Mouse (Mus musculus) layer of hippocampus, adult 8-10 months (tissue): ENCODE measurements at regions not wholly inside any gene's neighbourhood (a gene's known extent, or its start where the extent isn't known, plus 50 kb on each side); places are given as distances from the start of the nearest gene placed in this dataset.

Experiments
- DNase-seq, 2 experiments: peaks; one replicate each; pipeline ENCODE4 v3.0.0; 2022; ENCODE audit warnings: low spot score in 2 of 2

DNA sequence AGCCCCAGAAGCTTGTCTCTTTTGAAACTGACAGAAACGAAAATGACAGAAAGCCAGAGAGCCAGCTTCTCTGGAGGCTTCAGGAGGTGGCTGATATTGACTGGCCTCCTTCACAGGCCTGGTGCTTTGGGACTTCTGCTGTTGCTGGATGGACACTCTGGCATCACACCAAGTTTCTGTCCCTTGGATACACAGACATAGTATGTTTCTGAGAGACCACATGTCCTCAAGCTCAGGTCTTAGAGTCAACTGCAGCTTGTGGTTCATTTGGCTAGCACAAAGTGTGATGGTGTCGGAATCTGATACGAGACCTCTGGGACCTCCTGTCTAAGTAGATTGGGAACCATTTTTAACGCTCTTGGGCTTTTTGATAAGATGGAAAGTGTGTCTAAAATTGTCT is 502.0 kb downstream of the Sqor start:
- no peak for DNase-seq

DNA sequence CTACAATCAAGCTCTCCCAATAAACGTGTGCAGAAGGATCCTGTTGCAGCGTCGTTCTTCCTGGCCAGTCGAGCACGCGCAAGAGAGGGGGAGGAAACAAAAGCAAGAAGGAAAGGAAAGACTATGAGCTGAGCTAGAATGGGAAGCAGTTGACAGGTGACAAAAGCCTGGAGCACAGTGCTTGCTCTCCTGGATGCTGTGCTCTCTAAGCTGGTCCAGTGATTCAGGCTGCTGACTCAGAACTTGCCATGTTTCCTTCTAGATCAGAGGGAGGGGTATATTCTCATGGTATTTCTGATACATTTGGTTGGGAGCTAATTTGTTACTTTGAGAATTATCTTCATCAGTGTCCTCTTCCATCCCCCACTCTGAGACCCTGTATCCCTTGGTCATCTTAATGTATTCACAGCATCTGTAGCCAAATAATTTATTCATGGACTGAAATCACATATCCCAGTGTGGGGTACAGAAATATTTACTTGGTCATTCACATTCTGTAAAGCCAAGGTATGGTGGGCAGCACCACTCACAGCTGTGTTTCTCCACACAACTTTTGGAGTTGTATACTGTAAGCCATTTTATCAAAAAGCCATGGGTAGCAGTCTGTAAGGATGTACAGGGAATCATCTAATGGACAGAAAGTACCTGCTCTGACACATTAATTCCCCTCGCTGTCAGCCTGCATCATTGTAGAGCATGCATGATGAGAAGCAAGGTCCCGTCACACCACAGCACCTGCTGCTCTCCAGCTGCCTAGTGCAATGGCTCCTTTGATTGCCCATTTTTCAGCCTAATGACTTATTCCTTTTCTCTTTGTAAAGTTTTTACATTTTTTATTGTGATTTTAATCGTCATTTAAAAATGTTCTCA is 510.1 kb downstream of the Sqor start:
- DNase-seq: no peak

DNA sequence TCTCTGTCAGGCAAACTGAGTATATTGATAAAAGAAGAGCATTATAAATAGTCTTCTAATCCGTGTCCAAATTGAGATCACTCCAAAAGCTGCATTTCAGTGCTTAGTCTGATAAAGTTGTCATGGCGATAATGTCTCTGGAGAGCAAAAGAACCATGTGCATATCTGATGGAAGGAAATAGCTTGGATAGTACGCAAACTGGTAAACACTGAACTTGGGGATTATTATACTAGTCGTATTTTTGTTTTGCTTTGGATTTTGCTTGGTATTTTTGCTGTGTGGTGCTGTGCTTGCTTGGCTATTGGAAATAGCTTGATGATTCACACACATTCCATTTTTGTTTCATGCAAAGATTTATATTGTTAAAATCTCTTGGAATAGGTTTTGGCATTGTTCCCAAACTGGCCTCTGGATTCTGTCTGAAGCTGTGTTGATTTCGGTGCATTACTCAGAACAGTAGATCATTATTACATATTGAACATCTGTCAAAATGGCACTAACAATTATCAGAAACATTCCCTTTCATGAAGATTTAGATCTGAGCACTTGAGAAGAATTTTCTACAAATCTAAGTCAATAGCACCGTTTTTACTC is 510.8 kb downstream of the Sqor start:
- peak in 1 of 2 experiments; percentile 11 for DNase-seq

DNA sequence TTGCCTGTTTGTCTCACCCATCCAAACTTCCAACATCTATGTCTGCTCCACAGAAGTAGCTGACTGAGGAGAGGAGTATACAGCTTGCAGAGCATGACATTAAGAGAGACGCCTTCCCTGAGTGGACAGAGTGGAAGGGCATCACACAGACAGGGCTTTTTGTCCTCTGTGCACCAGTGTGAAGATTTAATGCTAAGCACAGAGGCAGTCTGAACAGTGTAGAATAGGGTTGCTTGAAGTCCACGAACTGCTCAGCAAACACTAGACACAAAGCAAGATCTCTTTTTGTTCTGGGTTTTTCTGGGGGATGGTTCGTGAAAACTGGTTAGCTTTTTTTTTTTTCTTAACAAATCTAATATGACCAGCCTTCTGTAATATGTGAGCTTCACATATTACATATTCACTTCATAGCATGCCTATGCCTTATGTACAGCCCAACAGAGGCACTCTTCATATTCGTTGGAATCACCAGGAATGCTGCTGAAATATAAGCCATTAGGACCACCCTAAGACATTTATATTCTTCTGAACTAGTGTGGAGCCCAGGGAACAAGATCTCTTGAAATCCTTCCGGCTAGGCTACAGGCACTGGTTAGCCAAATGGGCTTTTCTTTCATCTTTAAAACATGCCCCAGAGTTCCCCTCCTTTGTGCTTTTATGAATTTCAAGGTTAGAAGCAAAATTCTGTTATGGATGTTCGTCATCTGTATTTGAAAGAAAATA is 546.7 kb downstream of the Sqor start:
- DNase-seq: no peak

DNA sequence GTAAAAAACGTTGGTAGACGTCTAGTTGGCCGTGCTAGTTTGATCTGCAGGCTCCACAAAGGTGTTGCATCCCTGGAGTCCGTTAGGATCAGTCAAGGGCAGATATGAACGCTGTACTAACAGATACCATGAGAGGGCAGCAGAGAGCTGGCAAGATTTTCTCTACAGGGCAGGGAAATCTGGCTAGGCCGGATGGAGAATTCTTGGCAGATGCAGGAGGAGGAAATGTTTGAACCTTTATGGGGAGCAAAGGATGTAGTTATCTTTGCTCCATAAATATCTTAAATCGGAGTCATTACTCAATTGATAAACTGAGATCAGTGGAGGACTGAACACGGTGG is 547.2 kb downstream of the Sqor start:
- peak; percentile 61 to 86 for DNase-seq

DNA sequence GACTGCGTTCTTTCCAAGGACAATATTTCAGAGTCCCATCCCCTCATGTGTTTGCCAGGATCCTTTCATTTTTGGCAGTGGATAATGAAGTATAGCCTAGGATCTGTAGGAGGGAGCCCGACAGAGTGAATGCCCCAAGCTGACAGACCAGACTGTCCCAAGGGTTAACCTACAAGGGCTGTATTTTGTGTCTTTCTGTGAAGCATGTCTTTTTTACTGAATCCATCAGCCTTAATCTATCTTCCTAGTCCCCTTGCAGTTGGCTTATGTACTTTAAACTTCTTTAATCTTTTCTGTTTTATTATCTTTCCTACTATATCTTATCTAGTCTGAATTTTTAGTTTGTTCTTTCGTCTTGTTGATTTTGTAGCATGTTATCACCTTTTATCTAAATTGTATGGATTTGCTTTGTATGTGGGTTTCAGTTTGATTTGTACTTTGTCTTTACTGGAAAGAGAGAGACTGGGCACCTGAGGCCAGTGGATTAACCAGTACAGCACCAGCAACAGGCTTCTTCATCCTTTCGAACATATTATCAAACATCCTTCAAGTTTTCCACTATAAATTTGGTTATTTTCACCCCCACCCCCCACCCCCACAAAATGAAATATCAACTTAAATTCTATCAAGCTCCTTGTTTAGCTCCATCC is 555.5 kb downstream of the Sqor start:
- DNase-seq: no peak

DNA sequence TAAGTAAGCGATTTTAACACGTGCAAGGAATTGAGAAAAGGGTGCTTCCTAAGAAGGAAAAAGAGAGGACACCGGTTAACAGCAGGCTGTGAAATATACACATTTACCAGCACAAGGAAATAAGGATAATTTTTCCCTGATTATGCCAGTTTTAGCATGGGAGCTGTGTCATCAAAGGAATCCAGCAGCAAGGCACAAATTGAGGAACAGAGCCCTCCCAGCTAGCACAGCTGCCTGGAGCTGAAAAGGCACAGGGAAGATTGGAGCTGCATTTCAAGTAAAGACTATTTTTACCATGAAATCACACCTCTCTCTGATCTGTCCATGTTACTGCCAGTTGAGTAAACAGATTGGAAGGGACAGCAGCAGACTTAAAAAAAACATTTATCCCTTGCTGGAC is 558.7 kb downstream of the Sqor start:
- no peak for DNase-seq

DNA sequence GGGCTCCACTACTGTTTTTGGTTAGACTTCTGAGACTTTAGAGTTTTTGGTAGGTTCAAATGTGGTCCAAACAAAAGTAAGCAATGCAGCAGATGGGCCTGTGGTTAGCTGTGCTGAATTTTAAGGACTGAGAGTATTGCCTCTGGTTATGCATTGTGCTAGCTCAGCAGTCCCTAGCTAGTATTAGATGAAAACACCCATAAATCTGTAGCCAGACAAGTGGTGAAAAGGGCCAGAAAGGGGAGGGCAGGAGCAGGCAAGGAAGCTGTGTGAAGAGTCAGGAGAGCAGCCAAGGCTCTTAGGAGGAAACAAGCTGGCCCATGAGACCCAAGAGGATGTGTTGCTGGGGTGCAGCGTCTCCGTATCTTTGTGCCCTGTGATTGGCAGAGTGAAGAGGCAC is 559.9 kb downstream of the Sqor start:
- DNase-seq: no peak

DNA sequence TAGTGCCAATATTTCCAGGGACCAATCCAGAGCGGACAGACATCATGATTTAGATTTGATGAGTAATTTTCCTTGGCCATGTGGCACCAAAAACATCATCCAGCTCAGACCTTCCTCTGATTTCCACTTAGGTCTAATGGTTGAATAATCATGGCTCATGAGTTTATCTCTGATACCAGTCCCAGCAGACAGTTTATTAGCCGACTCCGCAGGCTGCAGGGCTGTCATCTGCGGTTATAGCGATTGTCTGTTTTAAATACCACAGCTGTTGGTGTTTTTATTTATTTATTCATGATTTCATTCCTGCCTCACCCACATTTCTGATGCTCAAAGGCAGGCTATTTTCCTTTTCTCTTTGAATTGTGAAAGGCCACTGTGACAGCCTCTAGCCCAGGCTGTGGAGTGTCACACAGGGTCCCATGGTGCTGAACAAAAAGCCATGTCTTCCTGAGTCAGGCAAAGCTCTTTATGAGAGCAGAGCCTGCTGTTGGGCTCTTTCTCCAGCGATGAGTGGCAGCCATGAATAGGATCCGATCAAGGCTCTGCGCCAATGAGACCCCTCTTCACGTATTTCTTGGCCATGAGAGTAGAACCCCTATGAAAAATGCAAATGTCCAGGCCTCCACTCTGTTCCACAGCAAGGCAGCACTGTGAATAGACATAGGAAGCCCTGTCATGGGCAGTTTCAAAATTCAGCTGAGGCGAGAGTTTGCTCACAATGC is 584.7 kb downstream of the Sqor start:
- peak in 1 of 2 experiments; percentile 5 for DNase-seq

DNA sequence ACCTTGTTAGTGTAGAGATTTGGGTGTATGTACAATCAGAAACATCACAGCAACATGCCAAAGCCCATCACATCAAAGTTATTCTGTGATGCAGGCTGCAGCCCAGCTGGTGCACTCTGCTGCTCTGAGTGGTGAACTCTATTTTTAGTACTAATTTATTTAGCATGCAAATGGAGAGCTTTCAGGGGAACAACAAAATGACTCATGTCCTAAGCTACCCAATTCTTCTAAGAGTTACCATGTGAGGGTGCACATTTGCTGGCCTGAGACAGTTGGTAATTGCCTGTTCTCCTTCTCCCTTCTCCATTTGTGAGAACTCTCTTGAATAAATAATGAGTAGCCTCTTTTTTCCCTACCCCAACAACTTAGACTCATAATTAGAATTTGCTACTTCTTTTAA is 599.2 kb downstream of the Sqor start:
- peak; percentile 13 to 39 for DNase-seq

DNA sequence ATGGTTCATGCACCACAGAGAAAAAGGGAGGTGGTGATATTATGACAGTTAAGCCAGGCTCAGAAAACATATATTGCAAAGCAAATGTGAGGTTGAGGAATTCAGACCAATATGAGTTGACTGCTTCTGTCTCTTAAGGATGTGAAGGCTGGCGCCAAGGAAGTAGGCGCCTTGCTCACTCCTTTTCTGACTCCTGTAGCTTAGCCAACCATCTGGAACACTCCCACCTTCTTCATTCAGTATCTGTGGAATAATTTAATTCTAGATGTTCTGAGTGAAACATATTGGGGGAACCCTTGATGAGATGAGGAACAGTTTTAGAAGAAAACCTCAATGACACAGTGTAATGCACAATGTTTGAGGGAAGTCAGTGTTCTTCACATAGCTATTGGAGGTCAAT is 601.5 kb downstream of the Sqor start:
- DNase-seq: no peak

DNA sequence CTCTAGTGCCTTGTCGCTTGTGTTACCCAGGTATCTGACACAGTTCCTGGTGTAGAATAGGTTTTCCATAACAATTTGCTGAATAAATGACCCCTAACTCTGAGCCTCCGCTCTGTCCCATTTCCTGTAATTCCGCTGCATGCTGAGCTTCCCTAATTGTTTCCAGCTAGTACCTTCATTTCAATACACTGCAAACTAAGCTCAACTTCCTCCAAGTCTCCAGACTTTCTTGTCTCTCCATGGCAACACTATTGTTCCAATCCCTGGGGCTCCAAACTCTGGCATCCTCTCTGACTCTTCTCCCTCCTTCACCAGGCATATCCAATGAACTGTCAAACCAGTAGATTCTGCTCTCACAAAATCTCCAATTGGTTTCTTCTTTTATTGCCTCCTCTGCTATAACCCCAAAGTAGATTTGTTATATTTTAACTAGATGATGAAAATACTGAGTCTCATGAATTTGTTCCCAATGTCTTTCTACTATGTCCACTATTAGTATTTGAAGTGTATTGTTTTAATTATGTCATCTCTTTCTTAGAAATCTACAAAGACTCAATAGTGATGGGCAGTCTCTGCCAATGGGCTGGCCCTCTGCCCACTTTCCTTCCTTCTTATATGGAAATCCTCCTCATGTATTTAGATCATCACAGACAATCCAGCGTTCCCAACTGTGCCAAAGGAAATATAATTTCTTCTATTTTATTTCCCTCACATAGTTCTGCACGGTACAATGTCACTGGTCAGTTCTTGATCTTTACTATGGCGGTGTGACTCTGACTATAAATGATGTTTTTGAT is 620.8 kb downstream of the Sqor start:
- DNase-seq: no peak

DNA sequence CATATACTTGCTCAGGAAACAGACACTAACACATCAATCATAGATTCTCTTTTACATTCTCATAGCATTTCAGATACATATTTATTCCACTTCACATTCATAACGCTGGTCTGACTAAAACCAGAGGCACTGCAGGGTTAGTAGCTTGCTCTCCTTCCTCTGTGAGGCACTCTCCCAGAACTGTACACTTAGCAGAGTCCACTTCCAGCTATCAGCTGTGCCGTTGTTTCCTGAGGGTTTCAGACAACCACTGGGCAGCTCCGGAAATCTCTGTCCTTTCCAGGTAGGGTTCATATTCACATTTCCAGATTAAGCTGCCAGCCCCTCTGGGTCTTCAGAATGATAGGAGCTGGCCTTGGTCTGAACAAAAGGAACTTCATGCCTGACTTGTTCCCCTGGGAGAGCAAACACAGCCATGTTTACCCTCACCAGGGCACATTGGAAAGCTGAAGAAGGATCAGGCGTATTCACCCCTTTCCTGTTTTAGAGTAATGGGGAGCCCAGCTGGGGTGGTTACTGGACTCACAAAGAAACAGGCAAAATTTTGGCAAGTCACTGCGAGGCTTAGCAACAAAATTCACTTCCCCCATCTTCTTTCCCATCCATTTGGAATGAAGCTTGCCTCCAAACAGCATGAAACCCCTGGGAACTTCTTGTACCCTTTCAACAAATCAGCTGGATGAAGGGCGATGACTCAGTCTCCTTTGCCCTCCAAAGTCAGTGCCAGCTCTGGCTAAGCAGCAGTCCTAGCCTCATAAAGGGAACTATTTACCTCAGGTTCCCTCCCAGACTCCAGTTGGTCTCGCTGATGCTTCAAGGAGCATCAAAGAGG is 622.0 kb downstream of the Sqor start:
- DNase-seq: peak; percentile 18 to 37

DNA sequence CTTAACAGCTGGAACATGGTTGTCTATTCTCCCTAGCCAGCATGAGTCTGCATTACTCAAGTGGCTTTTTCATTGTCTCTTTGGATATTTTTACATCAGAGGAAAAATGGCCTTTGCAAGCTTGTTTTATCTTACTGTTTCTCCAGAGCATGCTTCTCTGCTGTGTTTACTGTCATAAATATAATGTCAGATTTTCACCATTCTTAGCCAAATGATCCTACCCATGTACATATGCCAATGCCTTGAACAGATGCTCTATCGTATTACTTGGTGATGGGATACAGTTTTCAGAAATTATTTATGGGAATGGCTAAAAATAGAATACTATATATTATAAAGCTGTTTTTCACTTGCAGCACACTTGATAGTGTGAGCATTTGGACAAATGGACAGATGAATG is 625.9 kb downstream of the Sqor start:
- no peak for DNase-seq

DNA sequence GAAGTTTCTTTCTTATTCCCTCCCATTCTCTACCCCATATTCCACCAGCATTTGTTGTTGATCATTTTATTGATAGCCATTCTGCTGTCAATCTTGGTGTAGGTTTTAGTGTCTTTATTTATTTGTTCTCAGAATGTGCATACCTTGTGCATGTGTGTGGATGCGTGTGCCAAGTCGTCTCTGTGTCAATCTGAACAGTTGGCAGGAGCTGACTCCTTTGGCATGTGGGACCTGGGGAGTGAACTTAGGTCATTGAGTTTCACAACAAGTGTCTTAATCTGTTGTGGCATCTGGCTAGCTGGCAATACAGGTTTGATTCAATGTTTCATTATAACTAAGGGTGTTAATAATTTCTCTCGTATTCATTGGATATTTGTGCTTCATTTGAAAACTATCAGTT is 629.3 kb downstream of the Sqor start:
- DNase-seq: no peak

DNA sequence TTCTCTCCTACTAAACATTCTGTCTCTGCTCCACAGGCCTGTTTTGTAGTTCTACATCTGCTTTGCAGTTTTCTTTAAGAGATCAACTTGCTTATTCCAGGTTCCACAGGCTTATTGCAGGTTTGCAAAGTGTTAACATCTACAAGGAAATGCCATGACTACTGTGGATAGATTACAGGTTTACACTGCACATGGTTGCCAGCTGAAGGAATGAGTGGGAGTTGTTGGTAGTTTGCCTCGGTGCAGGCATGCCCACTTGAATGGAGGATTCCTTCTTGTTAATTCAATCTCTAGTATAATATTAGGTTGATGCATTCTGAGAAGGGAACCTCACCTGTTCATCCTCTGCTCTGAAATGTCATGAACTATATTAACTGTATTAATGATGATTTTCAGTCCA is 632.5 kb downstream of the Sqor start:
- DNase-seq: no peak

DNA sequence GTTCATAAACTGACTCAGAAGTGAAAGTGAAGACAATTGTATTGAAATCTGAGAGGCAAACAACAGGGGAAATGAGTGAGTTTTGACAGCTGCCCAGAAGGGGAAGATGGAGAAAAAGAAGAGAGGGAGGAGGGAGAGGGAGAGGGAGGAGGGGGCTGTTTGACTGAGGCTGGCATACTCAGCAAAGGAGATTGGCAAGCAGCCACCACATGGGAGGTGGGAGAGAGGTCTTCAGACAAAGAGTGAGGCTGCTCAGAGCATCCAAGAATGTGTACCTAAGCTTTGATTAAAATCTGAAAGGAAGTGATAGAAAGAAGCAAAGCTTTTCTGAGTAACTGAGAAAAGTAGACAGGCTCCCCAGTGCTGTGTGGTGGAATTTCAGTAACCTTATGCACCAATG is 636.0 kb downstream of the Sqor start:
- DNase-seq: no peak

DNA sequence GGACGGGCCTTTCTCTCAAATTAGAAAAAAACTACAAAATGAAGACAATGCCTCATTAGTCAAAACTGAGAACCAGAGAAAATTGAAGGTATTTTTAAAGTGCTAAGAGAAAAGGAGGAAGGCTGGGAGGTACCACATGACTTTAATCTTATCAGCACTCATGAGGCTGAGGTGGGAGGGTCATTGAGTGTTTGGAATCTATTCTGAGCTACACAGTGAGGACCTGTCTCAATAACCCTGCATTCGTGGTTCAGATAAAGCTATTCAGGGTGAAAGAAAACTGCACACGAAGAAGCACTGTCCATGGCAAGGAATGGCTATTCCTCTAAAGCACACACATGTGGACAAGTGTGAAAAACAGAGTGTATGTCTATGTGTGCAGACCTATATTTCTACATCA is 644.0 kb downstream of the Sqor start:
- no peak for DNase-seq

DNA sequence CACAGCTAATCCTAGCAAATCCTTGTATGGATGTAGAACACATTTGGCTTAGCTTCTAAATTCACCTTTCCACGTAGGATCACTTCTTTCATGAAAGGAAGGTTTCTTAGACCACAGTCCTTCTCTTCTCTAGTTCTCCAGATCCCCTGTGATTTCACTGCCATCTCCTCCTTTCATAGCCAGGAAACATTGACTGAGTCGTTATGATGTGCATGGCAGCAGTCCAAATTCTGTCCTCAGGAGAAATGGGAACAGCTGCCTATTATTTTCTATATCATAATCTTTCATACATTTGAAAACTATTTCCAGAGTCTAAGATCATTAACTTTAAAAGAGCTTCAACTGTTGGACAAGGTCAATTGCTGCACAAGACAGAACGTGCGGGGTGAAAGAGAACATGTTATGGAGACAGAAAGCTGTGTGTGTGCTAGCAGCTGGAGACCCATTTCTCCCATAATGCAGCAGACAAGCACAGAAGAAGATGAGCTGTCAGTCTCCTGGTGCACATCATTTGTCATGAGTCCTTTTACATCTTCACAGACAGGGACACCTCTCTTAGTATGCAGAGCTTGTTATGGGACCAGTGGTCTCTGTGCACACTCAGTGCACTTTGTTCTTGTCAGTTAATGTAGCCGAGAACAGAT is 631.6 kb upstream of the Sema6d start:
- DNase-seq: no peak
